Mouse (Mus musculus) neural tube, postnatal 0 days (tissue): Measurements from ENCODE around the gene Cd55. TPM values are rescaled to one million over a fixed set of nuclear protein-coding genes. Genes with fewer than 3 reads are reported as not detected.

Source experiments
- polyA plus RNA-seq: library from polyadenylated mRNA; unstranded; fragments of >200 nt; fragmentation: Nextera tagmentation; extraction: Ambion mirVana; gene quantifications from 2 replicates; pipeline ENCODE4 v1.2.1, GENCODE M21; 2015

The Cd55 gene
- polyA plus RNA-seq: 14.5 and 17.5 TPM in 2 replicates

GRCm38 (mm10) chr1:130462084-130462861 is at the start of gene Cd55:
Cd55 (minus strand) TSS chr1:130462744.

GRCm38 (mm10) chr1:130422664-130423111 is 39.9 kb downstream of the Cd55 start, which contains the start of gene Cd55b:
Cd55b (minus strand) TSS chr1:130423009.

Other genes starting within 250 kb of the Cd55 start
- gene Cd55b, start 39.7 kb downstream of the Cd55 start, polyA plus RNA-seq: not detected in 2 replicates
- gene Zp3r, start 166.9 kb upstream of the Cd55 start, polyA plus RNA-seq: not detected in 2 replicates
- gene C4bp, start 198.9 kb upstream of the Cd55 start, polyA plus RNA-seq: not detected in 2 replicates